Mouse (Mus musculus) heart, postnatal 0 days (tissue): ENCODE results near the gene Arhgap33.
A peak's percentile ranks its signal among the peaks of the same experiment; 100 is the strongest.

Experiments
- CTCF ChIP-seq: IDR thresholded peaks from 2 replicates; pipeline ENCODE4 v1.5.1; 2016; ENCODE audit warnings: antibody characterized with exemption, control low read depth, low read depth
- EP300 ChIP-seq: IDR thresholded peaks from 2 replicates; pipeline ENCODE4 v1.6.1; 2016; ENCODE audit warnings: antibody characterized with exemption, low read depth

GRCm38 (mm10) chr7:30552102-30553020, 17.5 kb upstream of the Arhgap33 start, which contains the start of the genes Hspb6 and Proser3:
- TF ChIP-seq CTCF (no peak), EP300 (peak; percentile 46; the same call in 1 of the 2 replicates)
